Mouse (Mus musculus): Measurements from ENCODE around the gene Lcn11. TPM values are rescaled to one million over a fixed set of nuclear protein-coding genes. Genes with fewer than 3 reads are reported as not detected.
"Not testable (repeated sequence)": the region's sequence is repeated elsewhere in the genome, so short reads cannot be mapped to it uniquely, and the experiment has no call there.

Gene Lcn11
- polyA plus RNA-seq, 1 experiment from 2014 or later, result not detected

DNA sequence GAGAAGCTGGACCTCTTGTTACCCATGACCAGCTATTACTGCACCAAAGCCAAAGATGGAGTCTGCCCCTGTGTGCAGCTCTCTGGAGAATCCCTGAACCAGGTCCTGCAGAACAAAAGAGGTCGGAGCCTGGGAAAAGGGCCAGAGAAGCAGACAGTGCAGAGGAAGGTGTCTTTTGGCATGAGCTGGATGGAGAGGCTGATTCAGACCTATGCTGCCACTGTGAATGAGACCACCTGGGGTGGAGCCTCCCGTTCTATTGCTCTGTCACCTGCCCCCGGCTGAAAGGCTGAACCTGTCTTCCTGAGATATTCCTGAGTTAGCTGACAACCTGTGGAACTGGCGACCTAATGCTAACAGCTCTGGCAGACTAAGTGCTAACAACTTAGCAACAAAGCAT, 4.1 kb downstream of the Lcn11 start:
- no peaks in the 10 kb centered on the region for H3K4me1 ChIP-seq
- H3K9ac ChIP-seq, result no peak overlapping the region
- H3K4me3 ChIP-seq (replicated peaks), result no peak overlapping the region
- no peaks in the 10 kb centered on the region for H3K9me3 ChIP-seq (replicated peaks)
- ATAC-seq (replicated peaks; ENCODE audit: low FRiP score), result no peak
- H3K27ac ChIP-seq, result no peak overlapping the region
- 36% methylated on average over 4 of the region's 4 CpGs for WGBS
- H3K27me3 ChIP-seq, result no peaks in the 10 kb centered on the region
- no peaks in the 10 kb centered on the region for H3K36me3 ChIP-seq
- H3K4me2 ChIP-seq, result no peak overlapping the region

DNA sequence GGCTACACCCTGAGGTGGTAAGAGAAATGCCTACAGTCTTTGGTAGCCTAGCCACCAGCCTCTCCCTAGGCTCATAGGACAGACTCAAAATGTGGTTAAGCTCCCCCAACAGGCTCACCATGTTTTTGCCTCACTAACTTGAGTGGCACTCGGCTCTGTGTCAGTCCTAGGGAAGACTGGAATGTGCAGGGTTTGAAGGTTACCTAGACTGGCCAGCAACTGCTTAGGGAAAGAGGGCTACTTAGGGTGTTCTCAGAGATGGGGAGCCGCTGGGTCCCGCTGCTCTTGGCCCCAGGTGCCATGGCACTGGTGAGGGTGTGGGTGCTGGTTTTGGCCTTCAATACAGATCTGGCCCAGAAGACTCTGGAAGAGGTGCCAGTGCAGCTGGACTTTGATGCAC, 5.1 kb downstream of the Lcn11 start, which contains the start of gene Gm13539:
Gene Gm13539, plus strand, starts transcription at position 301 of the 400 bp plus-strand sequence.
- no peak for ATAC-seq (replicated peaks; ENCODE audit: low FRiP score)
- H3K27me3 ChIP-seq, result no peaks in the 10 kb centered on the region
- H3K27ac ChIP-seq, result no peak within 1 kb of the TSS
- no peaks in the 10 kb centered on the region for H3K9me3 ChIP-seq (replicated peaks)
- no peak within 1 kb of the TSS for H3K4me3 ChIP-seq (replicated peaks)
- no peaks in the 10 kb centered on the region for H3K36me3 ChIP-seq
- no peaks in the 10 kb centered on the region for H3K4me1 ChIP-seq
- no peak within 1 kb of the TSS for H3K4me2 ChIP-seq
- no peak within 1 kb of the TSS for H3K9ac ChIP-seq
- 93% methylated on average over 3 of the region's 3 CpGs for WGBS

DNA sequence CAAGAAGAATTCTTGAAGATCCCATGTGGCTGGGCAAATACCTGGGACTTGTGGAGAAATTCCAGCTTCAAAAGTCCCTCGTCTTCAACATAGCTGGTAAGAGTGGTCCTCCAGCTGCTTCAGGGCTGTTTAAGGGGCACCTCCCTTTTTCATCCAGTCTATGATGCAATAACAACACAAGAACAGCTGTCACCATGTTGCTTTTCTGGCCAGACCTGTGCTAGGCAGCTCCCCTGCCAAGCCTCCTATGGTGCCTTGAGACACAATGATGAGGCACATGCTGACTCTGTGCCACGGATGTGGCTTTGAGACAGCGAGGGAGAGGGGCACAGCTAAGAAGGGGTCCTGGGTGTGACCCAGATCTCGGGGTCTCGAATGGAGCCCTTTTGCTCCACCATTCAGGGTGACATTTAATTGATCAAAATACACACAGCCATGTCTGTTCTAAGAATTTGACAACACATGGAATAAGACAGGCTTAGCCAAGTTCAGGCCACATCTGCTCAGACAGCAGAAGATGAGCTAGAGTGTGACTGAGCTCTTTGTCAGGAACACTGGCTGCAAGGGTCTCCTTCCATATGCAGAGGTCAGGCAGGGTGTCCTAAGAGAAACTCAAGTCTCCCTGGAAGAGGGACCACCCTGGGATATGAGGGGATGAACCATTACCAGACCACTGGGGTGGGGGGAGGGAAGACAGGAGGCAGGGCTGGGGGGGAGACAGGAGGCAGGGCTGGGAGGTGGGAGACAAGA, 8.9 kb downstream of the Lcn11 start:
- Histone ChIP-seq H3K36me3 (no peaks in the 10 kb centered on the region), H3K9ac (no peak overlapping the region), H3K27ac (no peak overlapping the region), H3K4me3 (replicated peaks) (no peak overlapping the region), H3K4me2 (no peak overlapping the region), H3K9me3 (replicated peaks) (no peaks in the 10 kb centered on the region), H3K27me3 (no peaks in the 10 kb centered on the region), H3K4me1 (no peaks in the 10 kb centered on the region)
- WGBS, result 75% methylated on average over 5 of the region's 5 CpGs
- ATAC-seq (replicated peaks; ENCODE audit: low FRiP score), result no peak

DNA sequence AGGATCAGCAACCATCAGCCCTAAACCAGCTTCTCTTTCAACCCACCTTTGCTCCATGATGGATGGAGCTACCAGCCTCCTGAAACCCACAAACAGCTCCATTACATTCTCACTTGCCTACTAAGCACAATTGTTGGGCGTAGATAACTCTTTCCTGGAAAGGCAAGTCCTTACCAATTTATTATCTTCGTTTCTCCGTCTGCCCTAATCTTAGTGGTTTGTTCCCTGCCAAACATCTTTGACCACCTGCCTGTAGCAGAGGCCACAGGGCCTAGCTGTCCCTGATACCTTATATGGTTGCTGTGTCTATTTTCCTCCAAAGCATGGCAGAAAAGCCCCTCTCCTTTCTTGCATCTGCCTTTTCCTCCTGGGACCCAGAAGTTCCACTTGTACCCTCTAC, 12.3 kb downstream of the Lcn11 start:
- Histone ChIP-seq H3K27ac (no peak overlapping the region), H3K4me1 (no peaks in the 10 kb centered on the region), H3K9me3 (replicated peaks) (no peaks in the 10 kb centered on the region), H3K9ac (no peak overlapping the region), H3K27me3 (no peaks in the 10 kb centered on the region), H3K36me3 (no peaks in the 10 kb centered on the region), H3K4me3 (replicated peaks) (no peak overlapping the region), H3K4me2 (no peak overlapping the region)
- 77% methylated on average over 3 of the region's 3 CpGs for WGBS
- no peak for ATAC-seq (replicated peaks; ENCODE audit: low FRiP score)

DNA sequence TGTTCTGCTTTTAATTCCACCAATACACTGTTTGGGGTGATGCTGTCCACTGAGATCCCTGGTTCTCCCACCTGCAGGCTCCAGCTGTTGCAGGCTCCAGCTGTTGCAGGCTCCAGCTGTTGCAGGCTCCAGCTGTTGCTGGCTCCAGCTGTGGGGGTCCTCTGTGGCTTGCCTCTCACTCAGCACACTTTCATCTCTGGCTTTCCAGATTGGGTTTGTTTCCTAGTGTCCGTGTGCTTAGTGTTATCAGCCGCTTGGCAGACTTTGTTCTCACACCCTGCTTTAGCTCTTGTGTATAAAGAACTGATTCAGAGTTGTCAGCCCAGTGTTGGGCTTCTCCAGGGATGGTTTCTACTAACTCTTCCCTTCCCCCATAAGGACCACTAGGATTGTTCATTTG, 20.8 kb downstream of the Lcn11 start:
- Histone ChIP-seq H3K4me2 (no peak overlapping the region), H3K27me3 (no peaks in the 10 kb centered on the region), H3K36me3 (no peaks in the 10 kb centered on the region), H3K4me3 (replicated peaks) (no peak overlapping the region), H3K4me1 (no peaks in the 10 kb centered on the region), H3K9me3 (replicated peaks) (no peaks in the 10 kb centered on the region), H3K9ac (no peak overlapping the region), H3K27ac (no peak overlapping the region)
- no peak for ATAC-seq (replicated peaks; ENCODE audit: low FRiP score)
- WGBS, result 28% methylated on average over 2 of the region's 2 CpGs

DNA sequence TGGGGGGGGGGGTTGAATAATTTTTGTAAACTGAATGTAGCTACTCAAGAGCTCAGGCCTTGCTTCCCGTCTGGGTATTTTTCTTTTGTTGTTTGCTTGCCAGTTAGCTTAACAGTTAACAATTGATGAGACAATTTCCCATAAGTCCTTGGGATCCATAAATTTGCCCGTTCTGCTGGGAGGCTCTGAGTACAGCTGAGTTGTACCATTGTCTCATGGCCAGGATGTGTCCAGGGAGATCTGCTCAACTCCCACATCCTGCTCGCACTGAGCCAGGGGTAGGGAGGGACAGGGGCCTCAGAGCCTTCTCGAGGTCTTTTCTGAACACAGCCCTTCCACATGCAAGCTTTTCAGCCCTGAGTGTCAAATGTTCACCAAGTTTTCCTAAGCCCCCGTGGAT, 21.2 kb downstream of the Lcn11 start:
- ATAC-seq (replicated peaks; ENCODE audit: low FRiP score), result no peak
- Histone ChIP-seq H3K9ac (no peak overlapping the region), H3K36me3 (no peaks in the 10 kb centered on the region), H3K4me1 (no peaks in the 10 kb centered on the region), H3K4me3 (replicated peaks) (no peak overlapping the region), H3K4me2 (no peak overlapping the region), H3K9me3 (replicated peaks) (no peaks in the 10 kb centered on the region), H3K27ac (no peak overlapping the region), H3K27me3 (no peaks in the 10 kb centered on the region)
- 28% methylated on average over 5 of the region's 5 CpGs for WGBS

DNA sequence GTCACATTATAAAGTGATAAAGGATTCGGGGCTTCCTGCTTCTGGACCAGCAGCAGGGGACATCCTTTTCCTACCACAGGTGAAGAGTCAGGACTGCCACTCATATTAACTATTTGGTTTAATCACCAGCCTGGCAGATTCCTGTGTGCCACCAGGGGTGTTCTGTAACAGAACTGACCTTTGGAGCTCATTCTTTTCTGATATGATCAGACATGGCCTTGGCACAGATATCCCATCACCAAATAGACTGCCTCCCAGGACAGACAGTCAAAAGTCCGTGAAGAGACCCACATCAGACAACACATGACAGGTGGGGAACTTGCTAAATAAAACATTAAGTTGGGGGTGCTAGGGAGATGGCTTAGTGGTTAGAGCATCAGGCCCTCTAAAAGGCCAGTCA, 34.9 kb downstream of the Lcn11 start:
- Histone ChIP-seq H3K27me3 (no peaks in the 10 kb centered on the region), H3K27ac (no peak overlapping the region), H3K9ac (no peak overlapping the region), H3K4me2 (no peak overlapping the region), H3K9me3 (replicated peaks) (no peaks in the 10 kb centered on the region), H3K36me3 (no peaks in the 10 kb centered on the region), H3K4me1 (no peaks in the 10 kb centered on the region), H3K4me3 (replicated peaks) (no peak overlapping the region)
- 75% methylated on average over 2 of the region's 2 CpGs for WGBS
- ATAC-seq (replicated peaks; ENCODE audit: low FRiP score), result no peak

DNA sequence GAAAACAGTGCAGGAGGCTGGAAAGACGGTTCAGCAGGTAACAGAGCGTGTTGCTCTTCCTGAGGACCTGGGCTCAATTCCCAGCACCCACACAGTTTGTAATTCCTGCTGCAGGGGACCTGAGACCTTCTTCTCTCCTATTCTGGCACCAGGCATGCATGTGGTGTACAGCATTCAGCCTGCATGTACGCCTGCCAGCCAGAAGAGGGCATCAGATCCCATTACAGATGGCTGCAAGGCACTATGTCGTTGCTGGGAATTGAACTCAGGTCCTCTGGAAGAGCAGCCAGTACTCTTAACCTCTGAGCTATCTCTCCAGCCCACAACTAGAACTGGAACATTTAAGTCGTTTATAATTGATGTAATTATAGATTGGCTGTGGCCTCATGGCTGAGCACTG, 36.5 kb downstream of the Lcn11 start:
- Histone ChIP-seq H3K27me3 (no peaks in the 10 kb centered on the region), H3K9ac (no peak overlapping the region), H3K9me3 (replicated peaks) (no peaks in the 10 kb centered on the region), H3K36me3 (no peaks in the 10 kb centered on the region), H3K4me2 (no peak overlapping the region), H3K4me1 (no peaks in the 10 kb centered on the region), H3K4me3 (replicated peaks) (no peak overlapping the region), H3K27ac (no peak overlapping the region)
- 80% methylated on average over 5 of the region's 5 CpGs for WGBS
- ATAC-seq (replicated peaks; ENCODE audit: low FRiP score), result no peak

DNA sequence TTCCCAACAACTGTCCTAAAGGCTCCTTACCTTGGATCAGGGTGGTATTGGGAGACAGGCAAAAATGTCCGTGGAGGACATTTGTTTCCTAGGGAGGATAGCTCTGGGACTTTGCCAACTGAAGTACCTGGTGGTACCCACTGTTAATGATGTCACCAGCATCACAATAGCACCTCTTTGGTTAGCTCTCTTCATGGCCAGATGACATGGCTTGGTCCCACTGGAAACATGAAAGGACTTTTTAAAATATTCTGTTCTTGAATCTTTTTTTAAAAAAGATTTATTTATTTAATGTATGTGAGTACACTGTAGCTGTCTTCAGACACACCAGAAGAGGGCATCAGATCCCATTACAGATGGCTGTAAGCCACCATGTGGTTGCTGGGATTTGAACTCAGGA, 38.9 kb downstream of the Lcn11 start, which contains the start of gene Glt6d1:
Gene Glt6d1, minus strand, starts transcription at position 101 of the 400 bp plus-strand sequence.
- not testable (repeated sequence) for H3K4me3 ChIP-seq (replicated peaks); H3K4me1 ChIP-seq; H3K27me3 ChIP-seq; H3K36me3 ChIP-seq; H3K4me2 ChIP-seq; H3K9ac ChIP-seq; ATAC-seq (replicated peaks; ENCODE audit: low FRiP score); H3K27ac ChIP-seq; H3K9me3 ChIP-seq (replicated peaks)
- WGBS, result 65% methylated on average over 1 of the region's 1 CpGs

DNA sequence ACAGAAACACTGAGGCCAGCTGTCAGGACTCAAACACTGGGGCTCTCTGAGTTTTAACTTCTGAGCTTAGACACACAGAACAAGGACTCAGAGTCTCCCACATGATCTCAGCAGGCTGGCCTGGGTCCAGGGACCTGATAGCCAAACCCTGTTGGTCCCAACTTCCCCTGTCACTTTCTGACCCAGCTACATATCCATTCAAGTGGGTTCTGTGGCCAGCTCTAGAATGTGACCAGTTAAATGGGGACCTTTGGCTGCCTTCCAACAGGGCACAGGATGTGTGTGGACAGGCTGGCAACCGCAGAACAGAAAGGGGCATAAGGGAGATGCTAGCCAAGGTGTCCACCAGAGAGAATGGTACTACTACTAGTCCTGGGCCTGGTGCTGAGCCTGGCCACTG, 46.0 kb downstream of the Lcn11 start, which contains the start of gene Lcn9:
Gene Lcn9, plus strand, starts transcription at position 348 of the 400 bp plus-strand sequence.
- Histone ChIP-seq H3K27me3 (no peaks in the 10 kb centered on the region), H3K36me3 (no peaks in the 10 kb centered on the region), H3K27ac (no peak within 1 kb of the TSS), H3K9me3 (replicated peaks) (no peaks in the 10 kb centered on the region), H3K4me2 (no peak within 1 kb of the TSS), H3K9ac (no peak within 1 kb of the TSS), H3K4me1 (no peaks in the 10 kb centered on the region), H3K4me3 (replicated peaks) (no peak within 1 kb of the TSS)
- ATAC-seq (replicated peaks; ENCODE audit: low FRiP score), result no peak
- 94% methylated on average over 1 of the region's 1 CpGs for WGBS

DNA sequence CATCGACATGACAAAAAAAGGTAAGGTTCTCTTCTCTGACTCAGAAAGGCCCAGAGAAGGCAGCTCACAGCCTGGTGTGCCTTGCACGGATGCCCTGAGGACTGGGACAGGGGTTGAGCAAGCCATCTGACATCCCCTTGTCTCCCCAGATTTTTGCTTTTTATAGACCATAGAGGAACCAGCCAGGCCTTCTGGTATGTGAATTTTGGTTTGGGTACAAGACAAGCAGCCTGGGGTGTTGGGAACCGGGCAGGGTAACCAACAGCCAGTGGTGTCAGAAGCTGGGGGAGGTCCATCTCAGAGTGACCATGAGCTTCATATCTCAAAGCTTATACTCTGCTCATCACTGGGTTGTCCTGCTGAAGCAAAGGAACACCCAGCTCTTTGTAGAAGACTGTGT, 47.9 kb downstream of the Lcn11 start:
- ATAC-seq (replicated peaks; ENCODE audit: low FRiP score), result no peak
- Histone ChIP-seq H3K9me3 (replicated peaks) (no peaks in the 10 kb centered on the region), H3K4me1 (no peaks in the 10 kb centered on the region), H3K27me3 (no peaks in the 10 kb centered on the region), H3K4me3 (replicated peaks) (no peak overlapping the region), H3K9ac (no peak overlapping the region), H3K27ac (no peak overlapping the region), H3K36me3 (no peaks in the 10 kb centered on the region), H3K4me2 (no peak overlapping the region)
- WGBS, result 86% methylated on average over 3 of the region's 3 CpGs

DNA sequence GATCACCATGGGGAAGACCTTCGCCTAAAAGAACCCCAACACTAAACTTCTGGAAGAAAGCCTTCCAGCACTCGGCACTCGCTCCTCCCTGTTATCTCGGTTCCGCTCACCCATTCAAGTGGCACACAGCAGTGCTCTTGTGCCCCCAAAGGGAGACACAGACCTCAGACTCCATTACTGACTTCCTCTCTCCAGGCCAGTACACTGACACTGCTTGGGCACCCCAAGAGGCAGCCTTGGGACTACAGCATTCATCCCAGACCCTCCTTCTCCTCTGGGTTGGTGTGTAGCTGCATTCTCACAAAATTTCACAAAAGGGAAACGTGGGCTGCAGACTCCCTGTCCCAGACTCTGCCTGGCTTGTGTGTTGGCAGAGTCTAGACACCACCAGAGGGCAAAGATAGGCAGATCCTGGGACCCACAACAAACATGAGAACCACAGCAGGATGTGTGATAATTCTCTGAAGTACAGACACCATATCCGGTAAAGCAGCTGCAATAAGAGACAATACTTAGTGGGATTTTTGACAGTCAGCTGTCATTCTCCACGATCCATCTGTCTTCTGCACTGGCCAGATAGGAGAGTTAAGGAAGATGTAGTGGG, 51.6 kb downstream of the Lcn11 start:
- 77% methylated on average over 8 of the region's 8 CpGs for WGBS
- Histone ChIP-seq H3K27me3 (no peaks in the 10 kb centered on the region), H3K9me3 (replicated peaks) (no peaks in the 10 kb centered on the region), H3K27ac (no peak overlapping the region), H3K36me3 (no peaks in the 10 kb centered on the region), H3K9ac (no peak overlapping the region), H3K4me2 (no peak overlapping the region), H3K4me1 (no peaks in the 10 kb centered on the region), H3K4me3 (replicated peaks) (no peak overlapping the region)
- no peak for ATAC-seq (replicated peaks; ENCODE audit: low FRiP score)
